10 mouse cellular contexts compared by ENCODE assay signal in the genomic region with DNA sequence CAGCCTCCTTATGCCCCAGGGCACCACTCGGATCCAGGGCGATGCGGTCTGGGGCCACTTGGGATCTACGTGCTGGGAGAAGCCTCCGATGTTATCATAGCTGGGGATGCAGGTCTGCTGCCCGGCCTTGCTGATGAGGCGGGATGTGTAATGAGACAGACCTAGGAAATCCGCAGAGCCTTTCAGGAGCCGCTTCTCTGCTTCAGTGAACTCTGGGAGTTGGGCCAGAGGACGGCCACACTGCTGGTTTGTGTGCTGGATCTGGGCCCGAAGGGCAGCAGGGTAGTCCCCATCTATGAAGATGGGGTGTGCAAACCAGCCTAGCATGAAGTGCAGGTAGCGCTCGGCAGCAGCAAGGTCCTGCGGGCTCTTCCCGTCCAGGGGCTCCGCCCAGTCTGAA. TPM values are rescaled to one million over a fixed set of nuclear protein-coding genes. Genes with fewer than 3 reads are reported as not detected.
A peak's percentile ranks its signal among the peaks of the same experiment; 100 is the strongest.
DNase-seq lines count a peak whose midpoint lies in the region; ATAC-seq lines count a peak whose summit lies in the region.
"Had no signal": no experiment of that assay in that cellular context is flagged by ENCODE, and none has a peak within 500 bp of the region (broad histone marks: within the 10 kb centered on the region; RNA-seq: fewer than 3 reads in every experiment).

No protein-coding gene starts in this region.

- no peak overlapping the region for H3K4me3 ChIP-seq in embryonic facial prominence, embryonic 13.5 days
- H3K4me3 ChIP-seq in embryonic facial prominence, embryonic 10.5 days = no peak overlapping the region
- no peak overlapping the region for H3K4me3 ChIP-seq in hindbrain, embryonic 16.5 days (ENCODE audit: low read length)
- H3K4me3 ChIP-seq: heart, embryonic 13.5 days had no signal

- DNase-seq in embryonic facial prominence, embryonic 10.5 days (ENCODE audit: low spot score) = no peak
- DNase-seq in retina, adult 2 months (ENCODE audit: low read depth, low spot score) = peak; percentile 4
- no peak for DNase-seq in retina, postnatal 1 day
- DNase-seq in ovary, postnatal 36 days (ENCODE audit: low spot score) = peak; percentile 34
- no peak for DNase-seq in adrenal gland, adult 8-10 months
- DNase-seq: lung, postnatal 10 days had no signal

- H3K4me2 ChIP-seq in embryonic facial prominence, embryonic 13.5 days = no peak overlapping the region
- H3K4me2 ChIP-seq in hindbrain, embryonic 16.5 days (ENCODE audit: low read length) = peak overlapping the region; percentile 26; the same call in 1 of the 2 replicates
- H3K4me2 ChIP-seq: heart, embryonic 13.5 days had no signal

- H3K9me3 ChIP-seq in embryonic facial prominence, embryonic 13.5 days = no peaks in the 10 kb centered on the region
- H3K9me3 ChIP-seq in embryonic facial prominence, embryonic 10.5 days = no peaks in the 10 kb centered on the region
- no peaks in the 10 kb centered on the region for H3K9me3 ChIP-seq in hindbrain, embryonic 16.5 days (ENCODE audit: control insufficient read depth, low read length)

- no peaks in the 10 kb centered on the region for H3K4me1 ChIP-seq in embryonic facial prominence, embryonic 13.5 days
- no peaks in the 10 kb centered on the region for H3K4me1 ChIP-seq in embryonic facial prominence, embryonic 10.5 days
- no peaks in the 10 kb centered on the region; the same call in 1 of the 2 replicates for H3K4me1 ChIP-seq in hindbrain, embryonic 16.5 days (ENCODE audit: control insufficient read depth, insufficient read depth, low read depth, low read length)
- H3K4me1 ChIP-seq: heart, embryonic 13.5 days had no signal

- no peaks in the 10 kb centered on the region for H3K27me3 ChIP-seq in embryonic facial prominence, embryonic 13.5 days
- H3K27me3 ChIP-seq in embryonic facial prominence, embryonic 10.5 days (replicated peaks; ENCODE audit: low read depth, poor library complexity, severe bottlenecking) = no peaks in the 10 kb centered on the region
- no peaks in the 10 kb centered on the region for H3K27me3 ChIP-seq in hindbrain, embryonic 16.5 days (replicated peaks; ENCODE audit: control insufficient read depth, insufficient read depth, low read length)
- H3K27me3 ChIP-seq: heart, embryonic 13.5 days had no signal

- no peak overlapping the region for H3K9ac ChIP-seq in embryonic facial prominence, embryonic 13.5 days
- no peak overlapping the region for H3K9ac ChIP-seq in hindbrain, embryonic 16.5 days (ENCODE audit: low read depth, low read length)
- H3K9ac ChIP-seq: heart, embryonic 13.5 days had no signal

- no peak overlapping the region for H3K27ac ChIP-seq in embryonic facial prominence, embryonic 13.5 days
- no peak overlapping the region for H3K27ac ChIP-seq in embryonic facial prominence, embryonic 10.5 days (replicated peaks)
- no peak overlapping the region for H3K27ac ChIP-seq in hindbrain, embryonic 16.5 days (ENCODE audit: low read depth, low read length)
- H3K27ac ChIP-seq: heart, embryonic 13.5 days had no signal

- 0 out of 2 replicates have a peak, but pooled peaks cover 3% of the 10 kb centered on the region for H3K36me3 ChIP-seq in embryonic facial prominence, embryonic 13.5 days
- H3K36me3 ChIP-seq in embryonic facial prominence, embryonic 10.5 days (replicated peaks) = peaks cover 31% of the 10 kb centered on the region
- no peaks in the 10 kb centered on the region for H3K36me3 ChIP-seq in hindbrain, embryonic 16.5 days (ENCODE audit: control insufficient read depth, insufficient read depth, low read length)
- H3K36me3 ChIP-seq: heart, embryonic 13.5 days had no signal

- WGBS in embryonic facial prominence, embryonic 13.5 days = 91% methylated on average over 16 of the region's 16 CpGs
- WGBS in embryonic facial prominence, embryonic 10.5 days = 93% methylated on average over 16 of the region's 16 CpGs
- 63% methylated on average over 16 of the region's 16 CpGs for WGBS in hindbrain, embryonic 16.5 days

- ATAC-seq in embryonic facial prominence, embryonic 13.5 days (ENCODE audit: insufficient number of reproducible peaks, insufficient read depth, low FRiP score, low TSS enrichment, low read depth) = peak; percentile 48; the same call in 1 of the 2 replicates
- peak; percentile 88 for ATAC-seq in hindbrain, embryonic 16.5 days
- no peak for ATAC-seq in erythroblast, adult 5-6 weeks (replicated peaks; ENCODE audit: low FRiP score, poor library complexity, severe bottlenecking)

RNA-seq across cellular contexts. Expression of gene Lct, which starts 24.2 kb away (rescaled TPM):
- 0.14 TPM in 2 replicates for polyA plus RNA-seq in embryonic facial prominence, embryonic 13.5 days (2015; fragmentation: Nextera tagmentation; extraction: Ambion mirVana)
- 0.31 and 0.55 TPM in 2 replicates for polyA plus RNA-seq in embryonic facial prominence, embryonic 10.5 days (2016; fragmentation: Nextera tagmentation; extraction: Ambion mirVana)
- polyA plus RNA-seq in hindbrain, embryonic 16.5 days (2015; fragmentation: Nextera tagmentation; extraction: Ambion mirVana) = 0.46 and 1.0 TPM in 2 replicates
- under 1 TPM in 3 of 4 experiments, not detected in 1; 0.03 to 0.08 (median 0.06) TPM for total RNA-seq in adrenal gland, adult 8-10 months (2022)
- 0.42 and 0.58 TPM in 2 replicates for total RNA-seq in erythroblast, adult 5-6 weeks (2015; ENCODE audit: low replicate concordance)
- total RNA-seq in erythroblast, adult 5-6 weeks (2017; ENCODE audit: low replicate concordance) = 0.14 and 0.34 TPM in 2 replicates

RNA-seq across cellular contexts. Expression of gene Mcm6, which starts 55.6 kb away (rescaled TPM):
- polyA plus RNA-seq in embryonic facial prominence, embryonic 13.5 days (2015; fragmentation: Nextera tagmentation; extraction: Ambion mirVana) = 221 and 223 TPM in 2 replicates
- 308 and 329 TPM in 2 replicates for polyA plus RNA-seq in embryonic facial prominence, embryonic 10.5 days (2016; fragmentation: Nextera tagmentation; extraction: Ambion mirVana)
- 67.0 and 76.0 TPM in 2 replicates for polyA plus RNA-seq in hindbrain, embryonic 16.5 days (2015; fragmentation: Nextera tagmentation; extraction: Ambion mirVana)
- 10 to 100 TPM; 16.8 to 20.3 (median 18.1) TPM for total RNA-seq in adrenal gland, adult 8-10 months (2022)
- 71.5 and 108 TPM in 2 replicates for total RNA-seq in erythroblast, adult 5-6 weeks (2015; ENCODE audit: low replicate concordance)
- total RNA-seq in erythroblast, adult 5-6 weeks (2017; ENCODE audit: low replicate concordance) = 86.1 and 116 TPM in 2 replicates

Comparison
In these comparisons a context has a peak if more than half of its experiments do, and no peak if none do; other contexts are left out.
1. DNase-seq: peak in retina, adult 2 months (single experiment) and ovary, postnatal 36 days (single experiment); none in embryonic facial prominence, embryonic 10.5 days (single experiment), retina, postnatal 1 day (single experiment) and adrenal gland, adult 8-10 months (single experiment).